Comparison of ENCODE assay signal across 7 mouse cellular contexts in the genomic region with DNA sequence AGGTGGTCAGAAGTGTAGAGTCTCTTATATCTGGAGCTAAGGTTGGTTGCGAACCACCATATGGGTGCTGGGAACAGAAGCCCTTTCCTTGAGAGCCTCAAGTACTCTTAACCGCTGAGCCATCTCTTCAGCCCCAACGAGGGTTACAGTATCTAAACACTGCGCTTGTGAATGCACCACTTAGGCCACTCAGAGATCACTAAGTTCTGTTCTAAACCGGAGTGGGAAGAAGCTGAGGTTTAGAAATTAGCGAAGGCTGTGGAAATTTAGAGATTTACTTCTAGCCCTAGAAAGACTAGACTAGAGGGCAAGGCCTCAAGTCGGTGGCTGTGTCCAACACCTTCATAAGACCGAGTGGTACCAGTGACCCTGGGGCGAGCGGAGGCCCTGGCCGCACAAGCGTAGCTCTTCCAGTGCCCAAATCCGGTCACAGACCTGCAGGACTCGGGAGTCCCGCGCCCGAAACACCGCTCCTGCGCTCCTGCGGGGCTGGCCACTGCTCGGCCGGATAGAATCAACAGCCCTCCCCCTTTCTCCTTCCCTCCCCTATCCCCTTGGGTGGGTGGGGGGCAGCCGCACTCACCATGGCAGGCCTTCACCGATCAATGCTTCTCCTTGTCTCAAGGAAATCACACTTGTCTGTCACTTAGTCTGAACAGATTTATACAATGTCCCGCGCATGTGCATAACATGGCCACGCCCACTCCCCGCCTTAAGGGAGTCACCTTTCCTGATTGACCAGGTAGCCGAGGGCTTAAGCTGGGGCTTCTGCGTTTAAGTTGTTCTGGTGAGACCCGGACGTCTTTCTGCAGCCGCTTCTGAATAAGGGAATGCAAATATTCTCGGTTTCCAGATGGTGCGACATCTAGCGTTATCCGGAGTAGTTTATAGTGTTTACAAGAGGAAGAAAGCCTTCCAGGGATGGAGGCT. TPM values are rescaled to one million over a fixed set of nuclear protein-coding genes. Genes with fewer than 3 reads are reported as not detected.
A peak's percentile ranks its signal among the peaks of the same experiment; 100 is the strongest.
DNase-seq lines count a peak whose midpoint lies in the region; ATAC-seq and TF ChIP-seq lines count a peak whose summit lies in the region.

No protein-coding gene starts in this region.

- H3K4me1 ChIP-seq in intestine, postnatal 0 days (replicated peaks; ENCODE audit: control insufficient read depth, insufficient read depth, low read length) = no peaks in the 10 kb centered on the region
- peaks cover 10% of the 10 kb centered on the region for H3K4me1 ChIP-seq in midbrain, embryonic 10.5 days

- peak overlapping the region; percentile 56 for H3K9ac ChIP-seq in intestine, postnatal 0 days (ENCODE audit: low read depth, low read length)

- 5% methylated on average over 37 of the region's 37 CpGs for WGBS in intestine, postnatal 0 days
- WGBS in midbrain, embryonic 10.5 days = 8% methylated on average over 37 of the region's 37 CpGs

- DNase-seq in adrenal gland, postnatal 36 days = peak; percentile 86 to 88
- peak; percentile 80 for DNase-seq in embryo, embryonic 9.5 days (ENCODE audit: extremely low spot score)
- DNase-seq in left cerebral cortex, postnatal 25 days (ENCODE audit: low spot score in 2 of 2) = peak; percentile 81 to 92
- DNase-seq in midbrain, embryonic 10.5 days (ENCODE audit: low spot score) = peak; percentile 74
- peak; percentile 33 for DNase-seq in skeletal muscle tissue, adult 2 months (ENCODE audit: low read depth, low spot score)

- no peaks in the 10 kb centered on the region for H3K9me3 ChIP-seq in intestine, postnatal 0 days (ENCODE audit: control insufficient read depth)
- H3K9me3 ChIP-seq in midbrain, embryonic 10.5 days (replicated peaks) = 0 out of 2 replicates have a peak, but pooled peaks cover 4% of the 10 kb centered on the region

- intact Hi-C loops in left cerebral cortex, postnatal 25 days (cut with DNase I) = no loop called here

- no peaks in the 10 kb centered on the region for H3K36me3 ChIP-seq in intestine, postnatal 0 days (ENCODE audit: control insufficient read depth, insufficient read depth)
- no peaks in the 10 kb centered on the region for H3K36me3 ChIP-seq in midbrain, embryonic 10.5 days

- no peaks in the 10 kb centered on the region for H3K27me3 ChIP-seq in intestine, postnatal 0 days (replicated peaks; ENCODE audit: control insufficient read depth, insufficient read depth, low read length)
- H3K27me3 ChIP-seq in midbrain, embryonic 10.5 days (ENCODE audit: low read depth, poor library complexity, severe bottlenecking) = peaks cover 9% of the 10 kb centered on the region

- peak; percentile 65 for TF ChIP-seq CTCF in intestine, postnatal 0 days (IDR thresholded peaks at IDR 0.05; ENCODE audit: low read depth)

- peak; percentile 27 for ATAC-seq in granulocyte monocyte progenitor cell, adult 5-6 weeks (replicated peaks; ENCODE audit: poor library complexity, severe bottlenecking)
- peak; percentile 80 for ATAC-seq in intestine, postnatal 0 days

- peak overlapping the region; percentile 55 for H3K4me3 ChIP-seq in intestine, postnatal 0 days (ENCODE audit: low read depth, low read length)
- H3K4me3 ChIP-seq in midbrain, embryonic 10.5 days = peak overlapping the region; percentile 70

- no peak overlapping the region for H3K27ac ChIP-seq in intestine, postnatal 0 days (ENCODE audit: low read depth, low read length)
- H3K27ac ChIP-seq in midbrain, embryonic 10.5 days (replicated peaks) = peak overlapping the region; percentile 78

- peak overlapping the region; percentile 75 for H3K4me2 ChIP-seq in intestine, postnatal 0 days (replicated peaks; ENCODE audit: low read depth)

RNA-seq across cellular contexts. Expression of a gene that starts 3.6 kb away (rescaled TPM):
- 1 to 10 TPM; 1.3 to 1.4 TPM for total RNA-seq in adrenal gland, postnatal 36 days (2021)
- not detected in 2 replicates for total RNA-seq in granulocyte monocyte progenitor cell, adult 5-6 weeks (2014; fragmentation: Nextera tagmentation)
- total RNA-seq in granulocyte monocyte progenitor cell, adult 5-6 weeks (2017) = not detected in 2 replicates
- polyA plus RNA-seq in intestine, postnatal 0 days (2015; fragmentation: Nextera tagmentation; extraction: Ambion mirVana) = 0.99 and 1.4 TPM in 2 replicates
- 1 to 10 TPM; 6.9 to 7.7 TPM for total RNA-seq in left cerebral cortex, postnatal 25 days (2021)
- 0.81 and 1.5 TPM in 2 replicates for polyA plus RNA-seq in midbrain, embryonic 10.5 days (2016; fragmentation: Nextera tagmentation; extraction: Ambion mirVana)

RNA-seq across cellular contexts. Expression of a gene that starts 32.4 kb away (rescaled TPM):
- total RNA-seq in adrenal gland, postnatal 36 days (2021) = not detected
- total RNA-seq in granulocyte monocyte progenitor cell, adult 5-6 weeks (2014; fragmentation: Nextera tagmentation) = not detected in 2 replicates
- not detected in 2 replicates for total RNA-seq in granulocyte monocyte progenitor cell, adult 5-6 weeks (2017)
- not detected in 2 replicates for polyA plus RNA-seq in intestine, postnatal 0 days (2015; fragmentation: Nextera tagmentation; extraction: Ambion mirVana)
- not detected for total RNA-seq in left cerebral cortex, postnatal 25 days (2021)
- not detected in 2 replicates for polyA plus RNA-seq in midbrain, embryonic 10.5 days (2016; fragmentation: Nextera tagmentation; extraction: Ambion mirVana)

RNA-seq across cellular contexts. Expression of a gene that starts 36.2 kb away (rescaled TPM):
- total RNA-seq in adrenal gland, postnatal 36 days (2021) = 10 to 100 TPM; 38.1 to 45.5 TPM
- total RNA-seq in granulocyte monocyte progenitor cell, adult 5-6 weeks (2014; fragmentation: Nextera tagmentation) = 91.4 and 110 TPM in 2 replicates
- total RNA-seq in granulocyte monocyte progenitor cell, adult 5-6 weeks (2017) = 52.9 and 83.5 TPM in 2 replicates
- polyA plus RNA-seq in intestine, postnatal 0 days (2015; fragmentation: Nextera tagmentation; extraction: Ambion mirVana) = 80.9 and 87.5 TPM in 2 replicates
- 10 to 100 TPM; 38.8 to 39.3 TPM for total RNA-seq in left cerebral cortex, postnatal 25 days (2021)
- polyA plus RNA-seq in midbrain, embryonic 10.5 days (2016; fragmentation: Nextera tagmentation; extraction: Ambion mirVana) = 23.5 and 23.7 TPM in 2 replicates

RNA-seq across cellular contexts. Expression of a gene that starts 38.2 kb away (rescaled TPM):
- 10 to 100 TPM; 20.5 to 25.5 TPM for total RNA-seq in adrenal gland, postnatal 36 days (2021)
- 56.2 and 81.8 TPM in 2 replicates for total RNA-seq in granulocyte monocyte progenitor cell, adult 5-6 weeks (2014; fragmentation: Nextera tagmentation)
- 23.3 and 32.8 TPM in 2 replicates for total RNA-seq in granulocyte monocyte progenitor cell, adult 5-6 weeks (2017)
- polyA plus RNA-seq in intestine, postnatal 0 days (2015; fragmentation: Nextera tagmentation; extraction: Ambion mirVana) = 23.0 and 25.5 TPM in 2 replicates
- total RNA-seq in left cerebral cortex, postnatal 25 days (2021) = 10 to 100 TPM; 24.2 to 26.3 TPM
- polyA plus RNA-seq in midbrain, embryonic 10.5 days (2016; fragmentation: Nextera tagmentation; extraction: Ambion mirVana) = 61.2 and 70.6 TPM in 2 replicates

RNA-seq across cellular contexts. Expression of a gene that starts 38.8 kb away (rescaled TPM):
- 10 to 100 TPM; 69.1 to 79.6 TPM for total RNA-seq in adrenal gland, postnatal 36 days (2021)
- 189 and 191 TPM in 2 replicates for total RNA-seq in granulocyte monocyte progenitor cell, adult 5-6 weeks (2014; fragmentation: Nextera tagmentation)
- 36.6 and 47.4 TPM in 2 replicates for total RNA-seq in granulocyte monocyte progenitor cell, adult 5-6 weeks (2017)
- polyA plus RNA-seq in intestine, postnatal 0 days (2015; fragmentation: Nextera tagmentation; extraction: Ambion mirVana) = 93.1 and 93.6 TPM in 2 replicates
- 10 to 100 TPM; 49.8 to 54.5 TPM for total RNA-seq in left cerebral cortex, postnatal 25 days (2021)
- 133 and 142 TPM in 2 replicates for polyA plus RNA-seq in midbrain, embryonic 10.5 days (2016; fragmentation: Nextera tagmentation; extraction: Ambion mirVana)

Comparison
In these comparisons a context has a peak if more than half of its experiments do, and no peak if none do; other contexts are left out.
1. DNase-seq: peak in every context shown above with its lines; median percentile 87 in adrenal gland, postnatal 36 days; 86 in left cerebral cortex, postnatal 25 days; 80 in embryo, embryonic 9.5 days; 74 in midbrain, embryonic 10.5 days; 33 in skeletal muscle tissue, adult 2 months.